14 mouse cellular contexts compared by ENCODE assay signal in the genomic region with DNA sequence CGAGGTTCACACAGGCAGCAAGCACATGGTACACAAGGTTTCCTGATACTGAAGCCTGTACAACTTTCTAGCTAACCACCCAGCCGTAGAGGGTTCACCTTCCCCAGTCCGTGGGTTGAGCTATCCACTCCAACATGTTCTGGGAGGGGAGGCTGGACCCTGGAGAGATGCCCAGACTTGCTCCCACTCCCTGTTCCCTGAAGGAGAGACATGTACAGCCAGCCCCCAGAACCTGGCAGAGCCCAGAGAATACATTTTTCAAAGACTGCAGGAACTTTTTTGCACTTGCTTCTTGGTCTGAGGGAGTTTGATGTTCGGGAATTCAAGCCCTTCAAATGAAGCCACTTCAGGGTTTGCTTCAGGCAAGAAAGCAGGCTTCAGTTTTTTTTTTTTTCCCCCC.
DNase-seq lines count a peak whose midpoint lies in the region; ATAC-seq lines count a peak whose summit lies in the region.
"Had no signal": no experiment of that assay in that cellular context is flagged by ENCODE, and none has a peak within 500 bp of the region (broad histone marks: within the 10 kb centered on the region; RNA-seq: fewer than 3 reads in every experiment).

No protein-coding gene starts in this region.

- DNase-seq in gastrocnemius, postnatal 25 days, result peak; percentile 41
- no peak for DNase-seq in gastrocnemius, adult 8-10 months (ENCODE audit: low spot score in 2 of 2)
- DNase-seq in ovary, adult 18-20 months (ENCODE audit: low spot score), result peak; percentile 33
- DNase-seq in ovary, postnatal 10 days (ENCODE audit: low spot score), result no peak
- peak; percentile 49 for DNase-seq in heart, postnatal 4 days
- DNase-seq in testis, postnatal 10 days (ENCODE audit: low spot score), result peak; percentile 72
- DNase-seq in yolk sac, embryonic 10.5 days (ENCODE audit: low spot score), result no peak
- DNase-seq: kidney, adult 8-10 months; lung, postnatal 36 days; thymus, postnatal 14 days had no signal

- no peaks in the 10 kb centered on the region for H3K27me3 ChIP-seq in forebrain, embryonic 13.5 days

- H3K4me3 ChIP-seq in forebrain, embryonic 13.5 days, result no peak overlapping the region
- H3K4me3 ChIP-seq: erythroblast, embryonic 14.5 days had no signal

- ATAC-seq in forebrain, embryonic 13.5 days, result no peak

- 86% methylated on average over 4 of the region's 4 CpGs for WGBS in forebrain, embryonic 13.5 days

- H3K4me1 ChIP-seq in forebrain, embryonic 13.5 days, result peaks cover 32% of the 10 kb centered on the region

- H3K36me3 ChIP-seq in forebrain, embryonic 13.5 days (ENCODE audit: poor library complexity, severe bottlenecking), result no peaks in the 10 kb centered on the region

- no peak overlapping the region for H3K9ac ChIP-seq in forebrain, embryonic 13.5 days
- H3K9ac ChIP-seq: hindbrain, embryonic 14.5 days had no signal

- H3K9me3 ChIP-seq in forebrain, embryonic 13.5 days (replicated peaks), result no peaks in the 10 kb centered on the region

- H3K4me2 ChIP-seq in forebrain, embryonic 13.5 days, result no peak overlapping the region
- H3K4me2 ChIP-seq: hindbrain, embryonic 14.5 days; liver, embryonic 11.5 days had no signal

- H3K27ac ChIP-seq in forebrain, embryonic 13.5 days, result no peak overlapping the region
- H3K27ac ChIP-seq: hindbrain, embryonic 14.5 days had no signal

Comparison
In these comparisons a context has a peak if more than half of its experiments do, and no peak if none do; other contexts are left out.
1. DNase-seq: peak in gastrocnemius, postnatal 25 days (single experiment), ovary, adult 18-20 months (single experiment), heart, postnatal 4 days (single experiment) and testis, postnatal 10 days (single experiment); none in gastrocnemius, adult 8-10 months (0 of 2), ovary, postnatal 10 days (single experiment) and yolk sac, embryonic 10.5 days (single experiment).